Mouse (Mus musculus) thymus, adult 2 months (tissue): Measurements from ENCODE around the gene Alyref.

Experiments
- CTCF ChIP-seq: fragments of 200-500 bp; IDR thresholded peaks from 2 replicates; pipeline ENCODE4 v1.5.1; 2012; ENCODE audit warnings: mild to moderate bottlenecking, control low read depth, low read length, moderate library complexity, borderline replicate concordance; ENCODE audit not compliant: control insufficient read depth, poor library complexity, insufficient read depth; ENCODE audit errors: extremely low read depth
- POLR2A ChIP-seq: fragments of 200-500 bp; IDR thresholded peaks from 2 replicates; pipeline ENCODE4 v1.6.1; 2012; ENCODE audit warnings: mild to moderate bottlenecking, low read length, control low read depth, moderate library complexity; ENCODE audit not compliant: control insufficient read depth, poor library complexity, insufficient read depth; ENCODE audit errors: extremely low read depth

- TF ChIP-seq CTCF (peak; percentile 93), POLR2A (no peak)
These were observed 14.6 kb upstream of the Alyref start for GRCm38 (mm10) chr11:120612763-120613162.
